Mouse (Mus musculus) spleen, adult 12 weeks (tissue): ENCODE measurements around the gene Atxn1.

Source experiments
- DNase-seq: peaks from one replicate; pipeline ENCODE4 v3.0.0; 2022; ENCODE audit warnings: low spot score

Gene Atxn1

DNA sequence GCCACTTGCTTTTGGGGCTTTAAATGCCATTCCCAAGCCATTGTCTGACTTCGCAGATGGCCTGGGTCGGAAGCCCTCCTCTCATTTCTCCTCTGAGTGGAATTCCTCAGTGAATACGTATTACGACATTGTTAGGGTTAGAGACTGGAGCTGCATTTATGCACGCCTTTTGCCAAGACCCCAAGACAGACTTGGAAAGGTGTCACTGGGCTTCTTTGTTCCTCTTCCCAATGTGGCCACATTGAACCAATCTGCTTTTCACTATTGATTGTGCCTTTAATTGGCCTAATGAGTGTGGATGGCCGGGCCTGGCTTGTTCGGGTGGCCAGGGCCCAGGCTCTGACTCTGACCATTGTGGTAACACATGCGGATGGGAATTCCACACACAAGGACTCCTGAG is 336.5 kb downstream of the Atxn1 start:
- no peak for DNase-seq

DNA sequence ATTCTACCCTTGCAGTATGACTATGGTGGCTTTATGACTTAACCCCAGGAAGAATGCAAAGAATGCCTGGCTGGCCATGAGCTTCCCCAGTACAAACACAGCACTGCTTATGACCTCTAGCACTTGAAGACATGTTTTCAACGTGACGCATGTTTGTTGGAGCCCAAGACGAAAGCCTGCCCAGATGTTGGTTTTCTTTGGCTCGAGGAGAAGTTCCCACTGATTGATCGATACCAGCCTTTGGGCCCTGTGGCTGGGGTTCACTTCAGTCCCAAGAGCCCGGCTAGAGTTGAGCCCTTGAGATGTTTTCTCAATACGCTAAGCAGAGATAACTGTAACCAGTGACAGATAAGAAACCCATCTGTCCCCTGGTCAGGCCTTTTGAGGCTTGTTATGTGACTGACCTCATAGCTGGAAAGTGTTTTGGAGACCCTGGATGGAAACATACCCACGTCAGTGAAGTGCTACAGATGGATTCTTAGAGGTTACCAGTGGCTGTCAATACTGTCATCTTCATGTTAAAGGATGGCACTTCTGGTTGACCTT is 337.5 kb downstream of the Atxn1 start:
- DNase-seq, result no peak

DNA sequence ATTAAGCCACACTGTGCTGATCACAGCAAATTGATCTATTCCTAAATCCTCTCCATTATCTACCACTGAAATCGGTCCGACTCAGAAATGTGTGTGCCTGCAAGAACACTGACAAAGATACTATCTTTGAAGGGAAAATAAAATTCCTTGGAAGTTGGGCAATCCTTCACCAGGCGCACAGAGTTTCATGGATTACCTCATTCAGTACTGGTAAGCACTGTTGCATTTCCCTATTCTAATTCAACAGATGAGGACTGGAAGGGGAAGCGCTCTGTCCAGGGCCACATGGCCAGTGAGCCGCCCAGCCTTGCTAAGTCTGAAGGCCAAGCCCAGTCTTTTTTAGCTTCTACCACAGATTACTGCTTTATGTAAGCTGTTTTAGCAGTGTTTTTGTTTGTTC is 339.1 kb downstream of the Atxn1 start:
- DNase-seq, result no peak

DNA sequence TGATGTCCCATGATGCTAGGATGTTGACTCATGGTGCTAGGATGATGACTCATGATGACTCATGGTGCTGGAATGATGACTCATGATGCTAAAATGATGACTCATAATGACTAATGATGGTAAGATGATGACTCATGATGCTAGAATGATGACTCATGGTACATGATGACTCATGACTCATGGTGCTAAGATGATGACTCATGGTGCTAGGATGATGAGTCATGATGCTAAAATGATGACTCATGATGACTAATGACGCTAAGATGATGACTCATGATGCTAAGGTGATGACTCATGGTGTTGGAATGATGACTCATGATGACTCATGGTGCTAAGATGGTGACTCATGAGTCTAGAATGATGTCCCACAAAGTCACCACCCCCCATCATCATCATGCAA is 341.0 kb downstream of the Atxn1 start:
- no peak for DNase-seq

DNA sequence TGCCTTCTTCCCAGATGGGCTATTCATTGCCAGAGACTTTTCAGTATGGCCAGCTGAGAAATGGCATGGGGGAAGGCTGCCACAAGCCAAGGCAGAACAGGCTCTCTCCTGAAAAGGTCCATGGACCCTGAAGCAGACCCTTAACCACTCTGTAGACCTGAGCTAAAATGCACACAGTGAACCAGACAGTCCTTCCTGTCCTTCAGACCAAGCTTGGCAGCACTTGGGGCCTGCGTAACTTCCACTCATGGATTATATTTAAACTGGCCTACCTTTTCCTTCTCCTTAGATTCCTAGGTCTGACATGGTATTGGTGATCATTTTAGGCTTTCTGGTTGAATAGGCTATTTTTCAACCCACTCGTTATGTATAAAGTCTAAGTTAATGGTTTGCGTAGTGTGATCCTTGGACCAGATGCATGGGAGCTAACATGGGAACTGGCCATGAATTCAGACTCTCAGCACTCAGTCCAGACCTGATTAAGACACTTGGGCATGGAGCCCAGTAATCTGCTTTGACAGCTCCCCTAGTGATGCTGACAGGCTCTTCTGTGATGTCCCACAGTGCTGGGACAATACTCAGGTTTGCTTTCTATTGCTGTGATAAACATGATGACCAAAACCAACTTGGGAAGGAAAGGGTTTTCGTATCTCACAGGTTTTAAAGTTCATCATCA is 341.8 kb downstream of the Atxn1 start:
- DNase-seq, result no peak

DNA sequence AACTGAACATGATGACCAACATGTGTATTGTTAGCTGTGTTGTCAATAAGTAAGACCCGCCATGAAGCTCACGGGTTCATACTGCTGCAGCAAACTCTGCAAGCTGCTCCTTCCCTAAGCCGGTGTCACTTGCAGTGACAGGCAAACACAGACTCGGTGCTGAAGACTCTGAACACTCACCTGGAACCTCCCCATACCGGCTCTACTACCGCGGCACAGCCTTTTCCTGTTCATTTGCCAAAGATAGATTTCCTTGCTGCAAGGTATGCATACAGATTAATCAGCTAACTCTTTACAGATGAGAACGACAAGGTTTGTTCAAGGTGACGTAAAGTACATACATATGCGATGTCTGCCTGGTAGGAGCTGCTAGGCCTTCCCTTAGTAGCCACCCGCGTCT is 344.1 kb downstream of the Atxn1 start:
- no peak for DNase-seq

DNA sequence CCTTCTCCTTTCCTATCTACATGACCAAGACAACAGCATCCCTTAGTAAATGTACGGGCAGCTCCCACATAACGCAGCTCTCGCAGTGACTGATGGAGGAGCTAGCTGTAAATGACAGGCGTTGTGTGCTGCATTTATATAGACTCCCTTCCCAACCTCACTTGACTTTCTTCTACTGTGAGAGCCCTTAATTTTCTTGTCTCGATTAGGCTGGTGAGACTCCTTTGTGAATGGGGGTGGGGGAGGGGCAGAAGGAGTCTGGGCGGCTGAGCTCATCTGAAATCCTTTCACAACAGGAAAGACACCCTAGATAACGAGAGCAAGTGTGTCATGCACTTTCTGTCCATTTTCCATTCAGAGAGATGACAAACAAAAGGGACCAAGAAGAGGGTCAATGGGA is 344.5 kb downstream of the Atxn1 start:
- no peak for DNase-seq

DNA sequence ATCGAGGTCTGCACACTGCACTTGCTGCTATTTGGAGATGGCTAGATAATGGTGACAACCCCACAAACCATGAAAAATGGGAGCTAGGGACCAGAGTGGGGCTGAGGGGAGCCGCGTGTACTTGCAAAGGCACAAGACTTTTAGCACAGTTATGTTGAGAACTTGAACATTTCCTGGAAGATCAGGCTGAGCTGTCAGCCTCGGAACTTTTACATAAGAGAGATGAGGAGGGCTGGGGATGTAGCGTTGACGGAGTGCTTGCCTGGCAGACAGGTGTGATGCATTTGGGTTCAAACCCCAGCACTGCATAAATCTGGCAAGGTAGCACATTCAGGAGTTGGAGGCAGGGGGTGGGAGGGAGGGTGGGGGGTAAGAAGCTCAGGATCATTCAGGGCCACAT is 346.8 kb downstream of the Atxn1 start:
- no peak for DNase-seq

DNA sequence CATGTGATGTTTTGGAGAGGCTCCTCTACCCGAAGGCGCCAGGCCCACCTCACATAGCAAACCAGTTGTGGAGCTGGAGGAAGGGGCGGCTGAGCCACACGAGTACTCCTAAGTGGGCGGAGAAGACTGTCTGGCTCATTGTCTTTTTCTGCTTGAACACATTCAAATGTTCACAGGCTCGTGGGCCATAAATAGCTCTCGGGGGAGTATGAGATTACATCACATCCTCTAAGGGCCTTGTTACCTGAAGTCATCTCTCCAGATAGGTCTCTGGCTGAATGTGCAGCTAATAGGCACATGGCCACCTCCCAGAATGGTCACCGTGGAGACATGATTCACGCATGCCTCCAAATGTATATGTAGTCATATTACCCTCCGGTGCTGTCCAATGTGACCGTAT is 350.0 kb downstream of the Atxn1 start:
- no peak for DNase-seq

DNA sequence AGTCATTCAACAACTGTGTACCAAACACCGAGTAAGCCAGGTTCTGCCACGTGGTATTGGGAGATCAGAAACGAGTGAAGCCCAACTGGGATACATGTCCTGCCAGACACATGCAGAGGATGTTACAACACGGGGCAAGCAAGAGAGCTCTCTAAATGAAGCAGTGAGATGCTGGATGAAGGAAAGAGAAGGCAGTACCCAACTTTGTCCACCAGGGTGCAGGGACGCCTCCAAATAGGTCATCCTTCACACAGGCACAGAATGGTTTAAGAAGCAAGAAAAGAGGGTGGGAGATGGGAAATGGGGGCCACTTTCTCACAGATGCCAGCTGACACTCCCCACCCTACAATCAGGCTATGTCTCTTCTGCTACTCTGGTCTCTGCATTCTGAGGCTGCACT is 351.5 kb downstream of the Atxn1 start:
- DNase-seq, result no peak

DNA sequence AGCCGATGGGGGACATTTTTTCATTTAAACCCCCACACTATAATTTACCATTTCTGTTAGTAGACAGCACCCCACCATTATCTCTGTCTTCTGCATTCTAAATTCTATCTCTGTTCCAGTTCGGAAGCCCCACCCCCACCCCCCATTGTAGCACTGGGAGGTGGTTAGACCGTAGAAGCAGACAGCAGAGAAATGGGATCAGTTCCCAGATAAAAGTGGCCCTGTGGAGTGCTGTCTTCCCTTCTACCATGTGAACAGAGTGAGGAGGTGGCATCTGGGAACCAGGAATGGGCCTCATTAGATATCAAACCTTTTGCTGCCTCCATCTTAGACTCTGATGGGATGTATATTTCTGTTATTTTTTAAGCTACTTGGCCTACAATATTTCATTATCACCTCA is 353.3 kb downstream of the Atxn1 start:
- no peak for DNase-seq

DNA sequence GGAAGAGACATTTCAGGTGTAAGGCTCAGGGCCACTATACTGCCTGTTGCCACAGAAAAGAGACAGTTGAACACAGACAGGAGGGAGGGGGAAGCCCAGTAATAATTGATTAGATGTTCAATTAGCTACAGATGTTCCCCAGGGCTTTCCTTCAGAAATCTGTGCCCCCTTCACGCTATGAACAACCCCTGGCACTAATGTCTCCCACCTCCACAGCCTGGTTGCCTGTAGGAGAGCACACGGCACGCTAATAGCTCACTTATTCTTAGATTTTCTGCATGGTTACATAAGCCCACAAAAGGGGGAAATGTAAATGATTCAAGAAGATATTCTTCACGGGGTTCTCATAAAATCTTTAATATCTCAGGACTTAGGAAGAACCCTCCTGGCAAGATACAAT is 355.3 kb downstream of the Atxn1 start:
- no peak for DNase-seq

DNA sequence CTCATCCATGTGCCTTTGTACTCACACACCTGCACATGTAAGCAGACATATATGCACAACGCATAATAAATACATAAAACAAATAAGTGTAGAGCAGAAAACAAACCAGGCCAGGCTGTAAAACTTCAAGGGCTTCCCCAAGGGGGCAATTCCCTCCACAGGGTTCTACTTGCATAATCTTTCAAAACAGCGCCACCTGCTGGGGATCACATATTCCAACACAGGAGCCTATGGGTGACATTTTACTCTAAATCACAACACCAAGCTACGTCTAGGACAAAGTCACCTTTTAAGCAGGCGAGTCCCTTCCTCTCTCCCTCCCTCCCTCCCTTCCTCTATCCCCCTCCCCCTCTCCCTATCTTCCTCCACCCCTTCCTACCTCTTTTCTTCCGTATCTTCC is 356.2 kb downstream of the Atxn1 start:
- DNase-seq, result no peak

DNA sequence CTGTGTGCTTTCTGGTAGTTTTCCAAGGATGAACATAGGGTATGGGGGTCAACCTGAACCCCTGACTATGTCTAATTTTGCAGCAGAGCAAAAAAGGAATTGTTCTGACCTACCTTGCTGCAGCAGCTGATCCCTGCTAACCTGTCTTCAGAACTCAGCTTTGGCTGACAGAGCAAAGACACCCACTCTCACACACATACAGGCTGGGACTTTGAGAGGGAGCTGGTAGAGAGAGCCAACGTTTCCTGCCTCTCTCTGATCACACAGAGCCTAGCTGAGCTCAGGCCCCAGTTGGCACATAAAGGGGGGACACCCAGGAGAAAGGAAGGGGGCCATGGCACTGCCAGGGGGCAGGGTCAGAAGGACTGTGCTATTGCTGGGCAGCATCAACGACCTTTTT is 356.9 kb downstream of the Atxn1 start:
- no peak for DNase-seq

DNA sequence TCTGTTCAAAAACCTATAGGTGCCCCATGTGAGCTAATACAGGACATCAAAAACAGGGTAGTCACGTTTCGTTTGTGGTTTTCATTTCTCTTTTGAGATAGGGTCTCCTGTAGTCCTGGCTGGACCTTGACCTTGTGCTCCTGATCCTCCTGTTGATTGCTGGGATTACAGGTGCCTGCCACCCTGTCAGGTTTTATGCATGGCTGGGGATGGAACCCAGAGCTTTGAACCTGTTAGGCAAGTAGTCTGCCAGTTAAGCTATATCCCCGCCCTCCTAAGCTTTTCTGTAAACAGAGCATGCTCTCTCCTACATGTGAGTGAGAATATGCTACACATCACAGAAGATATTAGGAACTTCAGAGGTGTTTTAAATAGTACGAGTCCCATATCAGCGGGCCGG is 361.2 kb downstream of the Atxn1 start:
- DNase-seq, result no peak

DNA sequence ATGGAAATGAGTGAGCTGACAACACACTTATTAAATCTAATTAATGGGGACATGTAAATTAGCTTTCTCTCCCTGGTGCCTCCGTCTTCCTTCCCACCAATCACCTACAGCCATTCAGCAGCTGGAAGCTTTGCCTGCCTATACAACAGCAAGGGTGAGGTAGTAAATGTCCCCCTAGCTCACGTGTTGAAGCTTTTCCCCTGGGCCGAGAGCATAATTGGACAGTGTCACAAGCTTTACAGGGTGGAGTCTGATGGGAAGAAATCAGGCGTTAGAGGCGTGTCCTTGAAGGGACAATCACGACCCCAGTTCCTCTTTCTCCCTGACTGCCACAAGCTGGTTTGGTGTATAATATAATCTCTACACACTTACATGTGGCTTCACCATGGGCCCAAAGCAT is 364.4 kb downstream of the Atxn1 start:
- DNase-seq, result no peak

DNA sequence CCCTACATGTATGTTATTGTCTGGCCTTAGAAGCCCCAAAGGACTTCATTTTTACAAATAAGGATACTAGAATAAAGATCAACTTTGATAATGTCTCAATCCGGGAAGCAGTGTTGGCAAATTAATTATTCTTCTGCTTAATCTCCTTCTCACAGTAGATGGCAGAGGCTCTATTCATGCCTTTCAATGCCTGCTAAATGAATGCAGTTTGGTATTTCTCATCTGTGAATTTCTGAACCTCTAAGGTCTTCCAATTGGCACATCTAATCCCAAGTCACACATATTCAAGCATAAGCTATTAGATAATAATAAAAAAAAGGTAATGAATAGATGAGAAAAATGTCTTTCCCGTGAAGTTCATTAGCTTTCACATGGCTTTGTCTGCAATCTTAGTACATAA is 365.0 kb downstream of the Atxn1 start:
- DNase-seq, result no peak

DNA sequence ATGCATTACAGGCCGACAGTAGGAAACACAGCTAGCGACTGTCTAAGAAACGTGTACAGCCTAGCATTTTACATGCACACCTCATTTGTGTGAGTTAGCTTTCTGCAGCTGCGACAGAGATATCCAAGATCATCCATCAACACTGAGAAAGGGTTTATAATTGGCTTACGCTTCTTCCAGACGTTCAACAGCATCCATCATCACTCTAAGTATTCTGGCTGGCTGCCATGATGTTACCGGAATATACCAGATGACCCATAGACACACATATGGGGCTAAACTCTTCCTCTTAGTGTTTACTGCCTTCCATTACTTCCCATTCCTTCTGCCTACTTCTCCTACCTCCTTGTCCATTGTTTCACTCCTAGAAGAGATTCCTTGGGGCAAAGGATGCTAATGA is 369.4 kb downstream of the Atxn1 start:
- DNase-seq, result no peak

DNA sequence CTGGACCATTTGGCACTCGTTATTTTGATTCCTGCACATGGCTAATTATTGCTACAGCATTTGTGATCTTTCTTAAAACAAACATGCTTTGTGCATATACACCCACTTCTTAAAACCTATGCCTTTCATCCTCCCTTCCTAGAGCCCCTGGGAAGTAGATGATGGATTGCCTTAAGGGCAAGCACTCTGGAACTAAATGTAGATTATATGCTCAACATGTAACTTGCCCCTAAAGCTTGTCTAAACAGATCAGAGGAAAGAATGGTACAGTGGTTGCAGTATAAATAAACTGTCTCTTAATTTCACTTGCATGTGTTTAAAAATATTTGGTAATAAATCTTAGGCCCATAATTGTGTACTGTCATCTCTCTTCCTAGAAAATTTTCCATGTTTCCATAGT is 370.9 kb downstream of the Atxn1 start:
- DNase-seq, result no peak

DNA sequence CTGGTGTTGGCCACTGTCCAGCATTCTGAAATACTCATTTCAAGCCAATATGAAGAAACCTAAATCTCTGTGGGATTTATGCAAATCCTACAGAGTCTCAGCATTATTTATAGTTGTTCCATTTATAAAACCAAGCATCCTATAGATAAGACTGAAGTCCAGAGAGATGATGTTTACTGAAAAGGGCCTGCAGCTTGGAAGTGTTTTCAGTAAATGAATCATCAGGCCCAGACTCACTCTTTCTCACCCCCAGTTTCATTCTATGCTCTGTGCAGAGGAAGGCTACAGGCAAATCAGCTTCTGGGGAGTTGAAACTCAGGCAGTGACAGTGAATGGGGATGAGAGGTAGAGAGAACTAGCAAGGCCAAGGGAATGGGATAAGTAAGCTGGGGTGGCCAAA is 373.9 kb downstream of the Atxn1 start:
- no peak for DNase-seq

DNA sequence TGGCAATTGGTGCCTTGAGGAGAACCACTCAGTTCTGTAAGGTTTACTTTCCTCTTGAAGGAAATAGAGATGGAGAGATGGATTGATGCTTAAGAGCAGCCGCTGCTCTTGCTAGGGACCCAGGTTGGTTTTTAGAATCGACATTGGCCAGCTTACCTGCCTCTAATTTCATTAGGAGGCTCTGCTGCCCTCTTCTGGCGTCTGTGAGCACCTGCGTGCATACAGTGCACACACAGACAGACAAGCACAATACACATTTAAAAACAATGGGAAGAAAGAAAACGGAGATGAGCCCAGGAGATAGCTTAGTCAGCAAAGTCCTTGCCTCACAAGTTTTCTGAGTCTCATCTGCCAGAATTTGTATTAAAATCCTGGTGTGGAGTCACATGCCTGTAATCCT is 381.7 kb downstream of the Atxn1 start:
- no peak for DNase-seq

DNA sequence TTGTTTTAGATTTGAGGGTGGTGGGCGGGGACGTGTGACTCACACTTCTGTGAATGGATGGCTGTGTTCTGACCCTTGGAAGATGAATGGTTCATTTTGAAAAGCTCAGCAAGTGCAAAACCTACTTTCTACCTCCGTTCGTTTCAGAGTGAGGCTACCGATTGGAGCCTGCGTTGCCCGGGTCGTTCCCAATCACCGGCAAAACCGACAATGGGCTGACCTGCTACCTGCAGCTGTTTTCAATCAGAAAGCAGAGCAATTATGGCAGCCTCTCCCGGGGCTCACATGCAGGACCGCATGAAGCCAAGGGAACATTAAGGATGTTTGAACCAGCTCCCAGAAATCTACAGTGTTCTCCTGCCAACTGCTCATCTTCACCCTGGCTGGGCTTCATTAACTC is 382.5 kb downstream of the Atxn1 start:
- DNase-seq, result no peak

DNA sequence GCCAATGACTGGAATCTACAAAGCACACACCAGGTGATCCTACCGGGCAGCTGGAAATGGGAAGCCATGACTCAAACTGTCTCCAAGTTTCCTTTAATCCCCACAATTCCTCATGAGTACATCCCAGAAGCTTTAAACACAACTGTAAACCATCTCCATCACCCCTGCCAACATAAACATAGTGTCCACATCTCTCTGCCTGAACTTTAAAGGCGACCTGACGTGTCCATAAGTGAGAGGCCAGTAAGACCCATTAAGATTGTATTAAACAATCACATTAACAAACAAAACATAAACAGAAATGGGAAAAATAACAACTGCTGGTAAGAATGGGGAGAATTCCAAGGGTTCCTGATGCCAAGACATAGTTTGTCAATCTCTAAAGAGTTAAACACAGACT is 385.1 kb downstream of the Atxn1 start:
- no peak for DNase-seq

DNA sequence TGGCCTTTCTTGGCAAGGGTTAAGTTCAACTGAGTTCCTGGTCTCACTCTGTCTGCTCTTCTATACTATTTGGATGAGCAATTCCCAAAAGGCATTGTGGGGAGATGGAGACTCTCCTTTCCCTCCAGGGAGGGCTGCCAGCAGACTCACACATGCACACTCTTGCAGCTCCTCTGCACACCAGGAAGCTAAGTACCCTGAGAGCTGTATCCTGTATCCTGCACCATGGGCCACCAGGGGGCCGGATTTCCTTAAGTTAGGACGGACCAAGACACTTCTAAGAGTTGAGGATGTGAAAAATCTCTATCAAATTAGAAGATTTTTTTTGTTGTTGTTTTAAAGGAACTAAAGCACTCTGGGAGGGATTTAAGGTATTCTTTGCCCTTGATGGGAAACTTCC is 387.0 kb downstream of the Atxn1 start:
- no peak for DNase-seq

DNA sequence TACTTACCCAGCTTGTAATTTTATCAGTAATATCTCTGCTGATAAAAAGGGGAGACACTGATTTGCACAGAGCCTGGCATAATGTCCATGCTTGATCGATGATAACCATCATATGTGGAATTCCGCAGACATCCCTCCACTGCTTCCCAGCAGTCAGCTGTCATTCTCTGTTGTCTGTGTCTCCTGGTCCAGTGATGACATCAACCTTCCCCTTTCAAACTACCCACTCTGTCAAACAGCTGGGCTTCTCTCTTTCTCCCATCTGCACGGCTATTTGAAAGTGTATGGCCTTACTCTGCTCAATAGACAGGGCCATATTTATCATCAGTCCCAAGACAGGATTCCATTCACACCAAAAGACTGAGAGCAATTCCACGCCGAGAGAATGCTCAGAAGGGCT is 387.4 kb downstream of the Atxn1 start:
- no peak for DNase-seq
